Mouse (Mus musculus): ENCODE results near the gene Kcnb1.

- no peak for TF ChIP-seq CTCF (IDR thresholded peaks at IDR 0.05; ENCODE audit: low read depth, low read length)
- TF ChIP-seq POLR2A (IDR thresholded peaks at IDR 0.05; ENCODE audit: borderline replicate concordance, low read depth, low read length): no peak
These were observed 129.6 kb downstream of the Kcnb1 start for GRCm38 (mm10) chr2:167060360-167060759.
